Mouse (Mus musculus) T-helper 1 cell (primary cell): ENCODE data around the gene Osbpl7.

Experiments used
- in situ Hi-C: fragments of 300-600 bp; cut with MboI, MseI; formaldehyde crosslinking; loops from one replicate; pipeline ENCODE4 v1.15.1; 2025; ENCODE audit warnings: high pct_unique_total_duplicates

Osbpl7 gene

GRCm38 (mm10) chr11:97082977-97083376, 32.5 kb downstream of the Osbpl7 start:
- in situ Hi-C loops = no loop called here

GRCm38 (mm10) chr11:97083401-97084140, 33.1 kb downstream of the Osbpl7 start:
- in situ Hi-C loops = no loop called here

GRCm38 (mm10) chr11:97084821-97085505, 34.5 kb downstream of the Osbpl7 start:
- in situ Hi-C loops = no loop called here

- in situ Hi-C loops = no loop called here
Observed at GRCm38 (mm10) chr11:97086365-97086764, 35.9 kb downstream of the Osbpl7 start.

DNA sequence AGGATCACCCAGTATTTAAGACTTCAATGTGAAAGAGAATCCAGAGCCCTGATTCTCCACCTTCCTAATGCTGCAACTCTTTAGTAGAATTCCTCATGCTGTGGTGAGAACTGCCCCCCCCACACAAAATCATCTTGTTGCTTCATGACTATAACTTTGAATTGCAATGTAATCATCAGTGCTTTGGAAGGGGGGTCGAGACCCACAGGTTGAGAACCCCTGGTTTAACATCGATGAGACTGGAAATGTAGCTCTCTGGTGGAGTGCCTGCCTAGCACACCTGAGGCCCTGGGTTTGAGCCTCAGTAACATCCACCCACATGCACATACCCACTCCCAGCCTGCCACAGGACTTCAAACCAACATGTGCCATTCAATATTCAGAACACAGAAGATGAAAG, 44.2 kb downstream of the Osbpl7 start:
- in situ Hi-C loops = no loop called here

GRCm38 (mm10) chr11:97098791-97099190, 48.4 kb downstream of the Osbpl7 start:
- in situ Hi-C loops = no loop called here

- in situ Hi-C loops = no loop called here
Observed at GRCm38 (mm10) chr11:97101722-97102121, 51.3 kb downstream of the Osbpl7 start.

- in situ Hi-C loops = no loop called here
Observed at GRCm38 (mm10) chr11:97103163-97104090, 53.0 kb downstream of the Osbpl7 start.

- in situ Hi-C loops = no loop called here
Observed at GRCm38 (mm10) chr11:97104091-97104483, 53.7 kb downstream of the Osbpl7 start.

- in situ Hi-C loops = no loop called here
Observed at GRCm38 (mm10) chr11:97108976-97109375, 58.5 kb downstream of the Osbpl7 start.

DNA sequence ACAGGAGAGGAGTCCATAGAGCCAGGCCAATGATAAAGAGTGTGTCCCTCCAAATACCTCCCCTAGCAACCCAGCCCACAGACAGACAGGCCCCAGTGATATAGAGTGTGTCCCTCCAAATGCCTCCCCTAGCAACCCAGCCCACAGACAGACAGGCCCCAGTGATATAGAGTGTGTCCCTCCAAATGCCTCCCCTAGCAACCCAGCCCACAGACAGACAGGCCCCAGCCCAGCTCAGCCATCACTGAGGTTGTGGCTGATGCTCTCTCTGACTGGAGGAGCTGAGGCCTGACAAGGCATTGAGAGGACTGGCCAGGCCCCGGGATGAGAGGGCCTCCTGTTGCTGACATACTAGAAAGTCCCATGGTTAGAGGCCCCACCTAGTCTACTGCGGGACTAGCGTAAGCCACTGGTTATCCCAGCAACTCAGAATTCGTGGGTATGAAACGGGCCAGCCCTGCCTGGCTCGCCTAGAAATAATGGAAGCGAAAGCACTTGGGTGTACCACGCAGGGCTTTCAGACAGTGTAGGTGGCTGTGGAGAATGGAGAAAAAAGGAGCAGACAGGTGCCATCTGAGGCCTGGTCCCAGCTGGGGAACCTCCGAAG, 62.2 kb downstream of the Osbpl7 start:
- in situ Hi-C loops = loop anchor here (5.0 to 10.0 kb wide), 2 partner anchors 35 to 1048 kb away; partner anchors contain the start of gene Ube2z

DNA sequence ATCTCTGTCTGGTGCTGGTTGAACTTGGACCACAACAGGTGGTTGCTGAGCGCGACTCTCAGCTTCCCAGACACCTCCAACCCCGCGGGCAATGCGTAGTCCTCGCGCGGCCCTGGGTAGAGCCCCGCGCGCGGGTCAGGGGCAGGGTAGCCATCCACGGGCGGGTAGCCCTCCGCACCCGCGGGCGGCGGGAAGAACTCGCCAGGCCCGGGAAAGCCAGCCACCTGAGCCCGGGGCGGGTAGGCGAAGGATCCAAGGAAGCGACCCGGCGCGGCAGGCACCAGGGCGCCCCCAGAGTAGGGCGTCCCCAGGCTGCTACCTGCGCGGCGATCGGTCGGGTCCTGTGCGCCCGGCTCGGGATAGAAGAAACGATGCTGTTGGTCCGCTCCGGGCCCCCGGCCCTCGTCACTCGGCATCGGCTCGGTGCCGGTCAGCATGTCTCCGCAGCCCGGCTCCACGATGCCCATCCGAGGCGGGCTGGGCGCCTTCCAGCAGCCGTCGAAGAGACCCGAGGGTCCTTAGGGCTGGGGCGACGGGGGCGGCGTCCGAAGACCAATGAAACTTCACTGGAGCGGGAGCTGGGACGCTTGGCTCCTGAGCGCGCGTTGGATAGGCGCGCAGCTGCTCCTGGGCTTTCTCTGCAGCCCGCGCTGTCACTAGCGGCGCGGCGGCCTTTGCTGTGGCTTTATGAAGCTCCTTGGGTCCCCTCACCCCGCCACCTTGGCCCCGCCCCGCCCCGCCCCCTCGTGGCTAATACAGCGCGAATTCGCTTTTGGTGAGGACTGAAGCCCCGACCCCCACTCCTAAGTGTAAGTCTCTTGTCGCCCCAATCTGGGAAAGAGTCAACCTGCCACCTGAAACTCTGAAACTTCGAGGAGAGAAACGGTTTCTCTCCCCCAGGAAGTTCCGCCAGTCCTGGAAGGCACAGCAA, 64.5 kb downstream of the Osbpl7 start, which contains the start of gene Tbx21:
Gene Tbx21 (minus strand): TSS at position 661 of the 931 bp plus-strand sequence.
- in situ Hi-C loops = loop anchor here (5.0 to 10.0 kb wide), 2 partner anchors 32 to 1050 kb away; partner anchors contain the start of gene Ube2z

- in situ Hi-C loops = loop anchor here (10.0 kb wide), 1 partner anchor 1051 kb away; the partner anchor contains the start of gene Ube2z
Observed at GRCm38 (mm10) chr11:97115797-97116196, 65.4 kb downstream of the Osbpl7 start.
